Mouse (Mus musculus) embryo, embryonic 10.5 days (tissue): ENCODE measurements around the gene Idh2.

Experiments
- DNase-seq: peaks from one replicate; pipeline ENCODE4 v3.0.0-alpha.2; 2015; ENCODE audit warnings: low spot score

Gene Idh2

DNA sequence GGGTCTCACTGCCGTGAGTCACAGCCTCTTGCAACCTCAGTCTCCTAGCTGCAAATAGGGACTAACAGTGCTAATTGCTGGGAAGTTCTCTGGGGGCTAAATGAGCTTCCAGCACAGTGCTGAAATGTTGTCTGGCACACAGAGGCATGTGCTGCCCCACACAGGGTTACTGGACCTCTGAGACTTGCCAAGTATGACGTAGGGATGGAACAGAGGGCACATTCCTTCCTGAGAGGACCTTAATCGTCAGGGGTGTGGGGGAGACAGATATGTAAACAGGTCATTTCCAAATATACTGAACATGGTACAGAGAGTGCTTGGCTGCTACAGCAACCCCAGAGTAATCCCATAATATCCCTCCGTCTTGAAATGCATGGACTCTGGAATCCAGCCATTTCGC is 5.9 kb upstream of the Idh2 start:
- DNase-seq = no peak

DNA sequence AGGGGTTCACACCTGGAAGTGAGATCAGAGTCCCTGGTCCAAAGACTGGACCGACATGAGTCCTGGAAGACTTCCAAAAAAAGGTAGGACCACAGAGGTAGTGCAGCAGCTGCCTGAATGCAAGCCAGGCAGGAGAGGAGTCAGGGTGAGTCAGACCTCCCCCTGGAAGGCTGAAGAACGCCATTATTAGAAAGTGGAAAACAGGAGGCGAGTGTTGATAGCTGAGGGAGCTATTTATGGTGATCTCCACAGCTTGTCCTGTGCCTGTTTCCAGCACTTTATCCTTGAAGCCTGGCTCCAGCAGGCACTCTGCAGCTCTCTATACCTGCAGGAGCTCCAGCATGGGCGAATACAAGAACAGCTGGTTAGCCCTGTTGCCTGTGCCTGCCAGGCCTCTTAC is 4.0 kb upstream of the Idh2 start:
- DNase-seq = no peak

DNA sequence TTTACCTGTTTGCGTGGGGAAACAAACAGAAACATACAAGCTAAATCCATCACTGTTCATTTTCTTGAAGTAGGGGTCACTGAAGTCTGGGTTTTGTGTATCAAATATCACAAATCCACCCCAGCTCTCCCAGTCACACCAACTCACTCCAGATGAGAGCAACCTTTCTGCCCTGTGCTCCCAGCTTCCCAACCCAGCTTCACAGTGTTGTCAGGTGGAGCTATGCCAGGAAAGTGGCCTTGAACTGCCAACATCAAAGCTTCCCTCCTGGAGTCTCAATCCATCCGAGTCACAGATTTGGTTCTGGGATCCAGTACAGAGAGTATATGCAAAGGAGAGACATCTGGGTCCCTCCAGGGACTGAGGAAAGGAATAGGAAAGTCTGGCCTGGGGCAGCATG is 966 bp upstream of the Idh2 start:
- DNase-seq = no peak

GRCm38 (mm10) chr7:80114451-80115223 is 555 bp downstream of the Idh2 start:
- peak; percentile 75 for DNase-seq

DNA sequence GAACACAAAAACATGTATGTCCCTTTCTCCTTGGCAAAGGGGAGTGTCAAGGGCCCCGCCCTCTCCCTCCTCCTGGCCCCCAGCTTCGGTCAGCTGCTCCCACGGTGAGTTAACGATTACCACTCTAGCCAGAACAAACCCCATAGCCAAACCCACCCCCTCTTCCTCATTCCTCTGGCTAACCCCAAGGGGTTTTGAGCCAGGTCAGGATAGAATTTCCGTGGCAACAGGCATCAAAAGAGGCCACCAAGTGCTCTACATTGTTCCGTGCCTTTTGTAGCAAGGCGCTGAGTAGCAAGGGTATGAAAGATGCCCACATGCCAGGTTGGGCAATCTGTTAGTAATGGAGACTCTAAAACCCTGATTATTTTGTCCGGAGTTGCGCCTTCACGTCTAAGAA is 1.2 kb downstream of the Idh2 start:
- peak; percentile 66 for DNase-seq

- no peak for DNase-seq
These were observed 3.8 kb downstream of the Idh2 start for GRCm38 (mm10) chr7:80111066-80112045.

DNA sequence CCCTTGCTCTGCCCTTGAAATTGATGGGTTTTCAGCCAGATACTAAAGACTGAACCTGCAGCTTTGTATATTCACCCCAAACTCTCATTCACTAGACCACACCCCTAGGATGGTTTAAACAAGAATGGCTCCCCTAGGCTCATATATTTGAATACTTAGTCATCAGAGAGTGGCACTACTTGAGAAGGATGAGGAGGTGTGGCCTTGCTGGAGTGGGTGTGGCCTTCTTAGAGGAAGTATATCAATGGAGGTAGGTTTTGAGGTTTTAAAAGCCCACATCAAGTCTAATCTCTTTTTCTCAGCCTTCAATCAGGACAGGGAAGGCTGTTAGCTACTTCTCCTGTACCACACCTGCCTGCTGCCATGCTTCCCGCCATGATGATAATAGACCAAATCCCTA is 8.8 kb downstream of the Idh2 start:
- no peak for DNase-seq

GRCm38 (mm10) chr7:80105637-80106390 is 9.4 kb downstream of the Idh2 start:
- DNase-seq = no peak

DNA sequence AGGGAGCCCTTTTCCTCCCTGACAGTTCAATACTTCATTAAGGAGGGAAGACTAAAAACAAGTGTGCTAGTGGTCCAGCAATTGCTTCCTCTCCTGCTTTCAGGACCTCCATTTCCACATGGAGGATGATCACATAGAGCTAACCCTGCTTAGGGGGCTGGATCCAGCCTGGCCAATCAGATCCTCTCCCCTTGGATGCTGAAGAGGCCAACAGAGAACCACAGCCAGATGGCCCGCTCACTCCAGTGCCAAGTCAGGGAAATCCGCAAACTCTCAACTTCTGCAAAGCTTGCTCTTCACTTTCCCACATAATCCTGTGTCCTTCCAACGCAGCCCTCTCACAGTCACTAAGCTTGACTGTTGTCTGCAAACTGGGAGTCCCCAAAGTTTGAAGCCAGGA is 11.9 kb downstream of the Idh2 start:
- DNase-seq = no peak

GRCm38 (mm10) chr7:80098389-80098976 is 16.7 kb downstream of the Idh2 start:
- no peak for DNase-seq

GRCm38 (mm10) chr7:80095598-80096309 is 19.4 kb downstream of the Idh2 start:
- DNase-seq = no peak

DNA sequence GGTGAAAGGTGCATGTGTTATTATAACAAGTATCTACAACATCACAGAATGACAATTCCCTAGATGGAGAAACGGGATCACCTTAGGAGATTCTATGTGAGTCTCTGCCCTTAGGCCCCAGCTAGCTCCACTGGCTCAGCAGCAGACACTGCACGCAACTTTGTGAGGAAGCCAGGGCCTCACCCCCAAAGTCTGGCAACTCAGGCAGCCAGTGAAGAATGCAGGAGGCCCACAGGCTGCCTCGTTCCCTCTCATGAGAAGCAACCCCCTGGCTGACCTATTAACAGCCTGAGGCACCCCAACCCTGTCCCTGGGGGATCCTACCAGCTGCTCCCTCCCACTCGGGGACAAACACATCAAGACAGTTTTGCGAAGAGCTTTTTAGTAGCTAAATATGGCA is 20.7 kb downstream of the Idh2 start:
- no peak for DNase-seq

DNA sequence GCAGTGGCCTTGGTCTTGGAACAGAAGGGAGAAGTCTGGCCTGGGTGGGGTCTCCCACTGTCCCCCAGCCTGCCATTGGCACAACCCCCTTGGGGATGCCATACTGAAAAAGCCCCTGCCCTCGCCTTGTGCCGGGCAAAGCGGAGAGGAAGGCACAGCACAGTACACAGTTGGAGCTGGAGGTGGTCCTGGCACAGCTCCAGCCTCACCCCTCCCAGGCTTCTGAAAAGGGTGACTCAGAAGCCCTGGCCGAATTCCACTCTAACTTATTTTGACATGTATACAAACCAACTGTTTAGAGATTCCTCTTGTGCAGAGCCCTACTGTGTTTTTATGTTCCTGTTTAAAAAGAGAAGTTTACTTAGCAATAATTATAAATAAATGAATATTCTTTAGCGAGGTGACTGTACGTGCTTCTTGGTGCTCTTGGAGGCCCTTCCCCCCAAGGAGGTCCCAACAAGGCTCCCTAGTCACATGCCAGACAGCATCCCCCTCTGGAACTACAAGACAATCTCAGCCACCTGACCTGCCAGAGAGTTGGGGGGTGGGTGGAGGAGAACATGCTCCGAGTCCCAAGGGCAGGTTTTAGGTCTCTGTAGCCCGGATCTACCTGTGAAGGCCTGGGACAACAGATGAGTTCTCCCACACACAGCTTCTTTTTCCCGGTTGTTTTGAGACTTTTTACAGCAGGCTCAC is 22.7 kb downstream of the Idh2 start:
- no peak for DNase-seq

DNA sequence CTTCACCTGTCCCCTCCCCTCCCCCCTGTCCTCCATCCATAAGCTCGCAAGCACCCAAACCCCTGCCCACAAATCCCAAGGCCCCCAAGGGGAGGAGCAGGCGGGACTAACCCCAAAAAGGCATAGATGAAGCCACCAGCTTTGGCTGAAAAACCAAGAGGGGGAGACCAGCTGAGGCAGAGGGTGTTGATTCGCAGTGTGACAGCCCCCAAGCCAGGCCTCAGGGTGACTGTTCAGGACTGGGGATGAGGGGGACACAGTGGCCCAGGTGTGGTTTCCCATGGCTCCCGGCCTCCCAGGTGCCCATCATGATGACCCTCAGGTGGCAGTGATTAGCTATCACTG is 23.4 kb downstream of the Idh2 start:
- no peak for DNase-seq

DNA sequence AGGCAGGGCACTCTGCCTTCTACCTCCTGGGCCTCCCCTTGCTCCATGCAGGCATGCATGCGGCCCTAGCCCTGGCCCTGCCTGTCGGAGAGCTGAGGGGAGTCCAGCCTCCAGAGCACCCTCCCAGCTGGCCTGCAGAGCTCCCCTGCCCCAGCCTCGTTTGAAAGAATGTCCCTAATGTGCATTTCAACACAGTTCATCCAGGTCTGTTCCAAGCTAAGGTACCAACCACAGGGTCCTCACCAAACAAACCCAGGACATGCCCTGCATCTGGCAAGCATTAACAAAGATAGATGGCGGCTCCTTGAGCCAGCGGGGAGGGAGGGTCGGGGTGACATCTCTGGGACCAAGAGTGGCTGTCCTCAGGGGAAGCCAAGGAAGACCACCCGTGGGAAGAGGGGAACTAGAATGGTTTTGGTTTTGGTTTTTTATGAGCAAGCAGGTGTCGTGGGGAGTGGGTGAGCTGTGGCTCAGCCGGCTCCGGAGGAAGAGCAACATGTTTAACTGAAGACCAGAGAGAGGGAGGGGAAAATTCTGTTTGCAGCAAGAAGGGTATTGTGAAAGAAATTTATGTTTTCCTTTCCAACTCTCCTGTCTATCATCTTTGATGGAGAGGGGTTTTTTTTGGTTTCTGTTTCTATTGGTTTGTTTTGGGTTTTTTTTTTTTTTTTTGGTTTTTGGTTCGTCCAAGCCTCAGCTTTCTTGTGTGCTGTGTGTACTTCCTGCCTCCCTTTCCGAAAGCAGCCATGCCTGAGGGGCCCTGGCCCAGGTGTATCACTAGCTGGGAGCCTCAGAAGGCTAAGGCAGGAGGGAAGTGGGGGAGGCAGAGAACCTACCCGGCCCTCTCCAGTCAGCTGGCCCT is 24.0 kb downstream of the Idh2 start:
- no peak for DNase-seq

DNA sequence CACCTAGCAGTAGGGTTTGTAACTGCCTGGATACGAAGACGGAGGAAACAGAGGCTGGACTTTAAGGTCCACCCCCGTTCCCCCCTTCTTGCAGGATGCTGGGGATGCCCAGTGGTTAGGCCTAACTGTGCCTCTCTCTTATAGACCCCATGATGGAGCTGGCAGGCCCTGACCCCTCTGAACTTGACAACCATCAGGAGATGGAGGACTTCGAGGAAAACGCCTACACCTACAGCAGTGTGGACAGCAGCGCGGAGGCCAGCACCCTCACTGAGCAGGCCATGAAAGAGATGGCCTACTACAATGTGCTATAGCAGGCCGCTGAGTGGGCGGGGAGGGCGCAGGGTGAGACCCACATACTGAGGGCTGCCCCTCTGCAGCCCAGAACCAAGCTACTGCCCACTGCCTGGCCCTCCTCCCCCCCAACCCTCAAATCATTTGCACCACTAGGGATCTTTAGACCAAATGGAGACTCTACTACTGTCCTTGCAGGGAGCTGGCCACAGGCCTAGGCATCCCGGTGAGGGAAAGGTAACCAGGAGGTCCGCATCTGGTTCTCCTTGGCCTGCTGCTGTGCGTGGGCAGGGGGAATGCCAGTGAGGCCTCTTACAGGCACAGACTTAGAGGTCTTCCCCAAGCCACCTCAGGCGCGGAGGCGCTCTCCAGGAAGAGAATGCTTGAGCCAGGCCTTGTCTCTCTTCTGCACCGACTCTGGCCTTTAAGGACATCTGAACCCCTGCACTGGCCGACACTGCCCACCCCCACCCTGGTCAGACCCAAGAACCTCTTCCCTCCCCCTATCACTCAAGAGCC is 24.8 kb downstream of the Idh2 start:
- DNase-seq = no peak

DNA sequence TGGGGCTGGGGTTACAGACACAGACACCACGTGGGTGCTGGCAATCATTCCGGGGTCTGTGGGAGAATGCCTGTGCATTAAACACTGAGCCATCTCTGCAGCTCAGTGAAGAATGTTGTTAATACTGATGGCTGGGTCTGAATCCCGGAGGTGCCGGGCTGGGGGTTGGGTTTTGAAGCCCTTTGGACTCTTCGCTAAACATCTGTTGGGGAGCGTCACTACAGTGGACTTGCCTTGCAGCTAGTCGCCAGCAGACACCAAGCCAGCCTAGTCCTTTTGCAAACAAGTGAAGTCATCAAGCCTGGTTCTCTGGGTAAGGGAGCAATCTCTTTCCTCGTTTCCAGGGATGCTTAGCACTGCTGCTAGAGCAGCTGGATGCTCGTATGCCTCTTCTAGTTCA is 27.0 kb downstream of the Idh2 start:
- DNase-seq = no peak

DNA sequence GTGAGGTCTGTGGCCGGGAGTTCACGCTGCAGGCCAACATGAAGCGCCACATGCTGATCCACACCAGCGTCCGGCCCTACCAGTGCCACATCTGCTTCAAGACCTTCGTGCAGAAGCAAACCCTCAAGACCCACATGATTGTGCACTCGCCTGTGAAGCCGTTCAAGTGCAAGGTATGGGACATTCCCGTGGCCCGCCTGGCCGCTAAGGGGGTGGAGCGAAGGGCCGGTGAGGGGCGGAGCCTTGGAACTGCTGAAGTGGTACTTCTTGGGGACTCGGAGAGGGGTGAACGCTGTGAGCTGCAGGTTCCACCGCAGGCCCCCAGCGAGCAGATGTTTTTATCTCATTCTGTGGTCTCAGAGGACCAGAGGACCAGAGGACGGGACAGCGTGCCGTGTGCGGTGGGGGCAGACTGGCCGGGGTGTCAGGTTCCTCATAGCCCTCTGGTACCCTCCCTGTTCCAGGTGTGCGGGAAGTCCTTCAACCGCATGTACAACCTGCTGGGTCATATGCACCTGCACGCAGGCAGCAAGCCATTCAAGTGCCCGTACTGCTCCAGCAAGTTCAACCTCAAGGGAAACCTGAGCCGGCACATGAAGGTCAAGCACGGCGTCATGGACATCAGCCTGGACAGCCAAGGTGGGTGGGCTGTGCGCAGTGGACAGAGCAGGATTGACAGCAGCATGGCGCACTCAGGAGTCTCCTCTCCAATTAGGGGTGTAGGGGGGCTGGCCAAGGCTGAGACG is 29.0 kb downstream of the Idh2 start:
- no peak for DNase-seq
